Mouse (Mus musculus) heart, adult 2 months (tissue): ENCODE data around the gene Cysrt1. TPM values are rescaled to one million over a fixed set of nuclear protein-coding genes. Genes with fewer than 3 reads are reported as not detected.

ENCODE experiments used
- DNase-seq, 2 experiments: peaks; one replicate each; pipeline ENCODE4 v3.0.0; 2021
- H3K27ac ChIP-seq: fragments of 200-600 bp; 2 replicates; pipeline ENCODE4 v1.8.1; 2022
- H3K27me3 ChIP-seq: fragments of 200-500 bp; 2 replicates; pipeline ENCODE4 v1.6.1; 2012; ENCODE audit warnings: mild to moderate bottlenecking, low read length, inconsistent platforms, mixed read lengths; ENCODE audit not compliant: control insufficient read depth, insufficient read depth
- H3K36me3 ChIP-seq: fragments of 200-500 bp; 2 replicates; pipeline ENCODE4 v1.6.1; 2012; ENCODE audit warnings: low read length, inconsistent platforms; ENCODE audit not compliant: control insufficient read depth, insufficient read depth
- H3K4me1 ChIP-seq: fragments of 200-500 bp; 2 replicates; pipeline ENCODE4 v1.6.1; 2011; ENCODE audit warnings: low read length; ENCODE audit not compliant: control insufficient read depth, insufficient read depth
- H3K4me3 ChIP-seq: fragments of 200-600 bp; 2 replicates; pipeline ENCODE4 v1.8.1; 2022
- H3K79me2 ChIP-seq: fragments of 200-500 bp; replicated peaks from 2 replicates; pipeline ENCODE4 v1.6.1; 2012; ENCODE audit warnings: mild to moderate bottlenecking, inconsistent platforms, low read length, moderate library complexity, mixed read lengths; ENCODE audit not compliant: control insufficient read depth, insufficient read depth
- H3K9ac ChIP-seq: fragments of 200-500 bp; 2 replicates; pipeline ENCODE4 v1.6.1; 2012; ENCODE audit warnings: low read depth, mild to moderate bottlenecking, control low read depth, inconsistent platforms, low read length, mixed read lengths
- CTCF ChIP-seq: fragments of 200-600 bp; IDR thresholded peaks from 2 replicates; pipeline ENCODE4 v1.8.1; 2022; ENCODE audit warnings: antibody characterized with exemption, mild to moderate bottlenecking, moderate library complexity
- EP300 ChIP-seq: fragments of 200-500 bp; IDR thresholded peaks from 2 replicates; pipeline ENCODE4 v1.6.1; 2011; ENCODE audit warnings: low read depth, low read length, control low read depth; ENCODE audit not compliant: insufficient read depth
- POLR2A ChIP-seq: fragments of 200-500 bp; IDR thresholded peaks from 2 replicates; pipeline ENCODE4 v1.6.1; 2011; ENCODE audit warnings: mild to moderate bottlenecking, low read depth, low read length, control low read depth; ENCODE audit not compliant: insufficient read depth
- WGBS: fragments of 180-500 bp; shearing (Covaris S2); methylation state at CpG from one replicate; pipeline ENCODE4 v1.1.7; 2018; 5-methylcytosine and 5-hydroxymethylcytosine counted together
- intact Hi-C: fragments of 180-260 bp; cut with DNase I; formaldehyde crosslinking; loops from one replicate; pipeline ENCODE4 v1.15.1; 2025
- polyA plus RNA-seq: library from polyadenylated mRNA; depleted of rRNA; stranded (reverse); fragments of >200 nt; gene quantifications from 2 replicates; pipeline ENCODE4 v1.2.3, GENCODE M21; 2012
- total RNA-seq, 2 experiments: library from RNA; stranded (reverse); gene quantifications; 2 replicates each; pipeline ENCODE4 v1.2.3; 2021

Cysrt1 gene
- total and polyA plus RNA-seq, 3 experiments: not detected

- Histone ChIP-seq H3K4me1 (no peaks in the 10 kb centered on the region), H3K9ac (no peak overlapping the region), H3K27me3 (no peaks in the 10 kb centered on the region), H3K36me3 (no peaks in the 10 kb centered on the region), H3K79me2 (no peaks in the 10 kb centered on the region), H3K4me3 (no peak overlapping the region), H3K27ac (no peak overlapping the region)
- intact Hi-C loops: no loop called here
- TF ChIP-seq POLR2A (no peak), CTCF (no peak), EP300 (no peak)
- WGBS: 54% methylated on average over 5 of the region's 5 CpGs
- no peak for DNase-seq
Measured at GRCm38 (mm10) chr2:25234551-25235220, 7.6 kb downstream of the Cysrt1 start.

GRCm38 (mm10) chr2:25234050-25234449 lies 8.2 kb downstream of the Cysrt1 start, which contains the start of gene Slc34a3:
Gene Slc34a3, minus strand, starts transcription at chr2:25234364.
- intact Hi-C loops: no loop called here
- H3K36me3 ChIP-seq: no peaks in the 10 kb centered on the region
- 86% methylated on average over 3 of the region's 3 CpGs for WGBS
- TF ChIP-seq EP300 (no peak), CTCF (no peak), POLR2A (no peak)
- no peaks in the 10 kb centered on the region for H3K27me3 ChIP-seq
- no peak within 1 kb of the TSS for H3K9ac ChIP-seq
- no peak within 1 kb of the TSS for H3K27ac ChIP-seq
- no peaks in the 10 kb centered on the region for H3K79me2 ChIP-seq
- no peak for DNase-seq
- no peaks in the 10 kb centered on the region for H3K4me1 ChIP-seq
- H3K4me3 ChIP-seq: no peak within 1 kb of the TSS

- 63% methylated on average over 4 of the region's 4 CpGs for WGBS
Measured at GRCm38 (mm10) chr2:25233421-25233820, 8.8 kb downstream of the Cysrt1 start.

GRCm38 (mm10) chr2:25231038-25231437 lies 11.2 kb downstream of the Cysrt1 start:
- no peak for DNase-seq
- H3K27ac ChIP-seq: no peak overlapping the region
- H3K4me3 ChIP-seq: no peak overlapping the region
- H3K27me3 ChIP-seq: no peaks in the 10 kb centered on the region
- peaks cover 4% of the 10 kb centered on the region for H3K4me1 ChIP-seq
- H3K79me2 ChIP-seq: no peaks in the 10 kb centered on the region
- intact Hi-C loops: no loop called here
- no peak for TF ChIP-seq CTCF
- no peaks in the 10 kb centered on the region for H3K36me3 ChIP-seq
- no peak overlapping the region for H3K9ac ChIP-seq
- WGBS: 60% methylated on average over 12 of the region's 12 CpGs

More at GRCm38 (mm10) chr2:25233421-25233820, 8.8 kb downstream of the Cysrt1 start:
- H3K4me3 ChIP-seq: no peak overlapping the region
- no peaks in the 10 kb centered on the region for H3K79me2 ChIP-seq
- H3K27me3 ChIP-seq: no peaks in the 10 kb centered on the region
- H3K36me3 ChIP-seq: no peaks in the 10 kb centered on the region
- TF ChIP-seq CTCF (no peak), EP300 (no peak), POLR2A (no peak)
- H3K4me1 ChIP-seq: peaks cover 2% of the 10 kb centered on the region; the same call in 1 of the 2 replicates
- intact Hi-C loops: no loop called here
- no peak overlapping the region for H3K27ac ChIP-seq
- no peak overlapping the region for H3K9ac ChIP-seq
- no peak for DNase-seq

GRCm38 (mm10) chr2:25230581-25230980 lies 11.7 kb downstream of the Cysrt1 start:
- WGBS: 81% methylated on average over 7 of the region's 7 CpGs

GRCm38 (mm10) chr2:25229582-25229981 lies 12.7 kb downstream of the Cysrt1 start:
- WGBS: 83% methylated on average over 5 of the region's 5 CpGs
- peaks cover 4% of the 10 kb centered on the region for H3K4me1 ChIP-seq
- DNase-seq: no peak
- H3K79me2 ChIP-seq: no peaks in the 10 kb centered on the region
- no peaks in the 10 kb centered on the region for H3K27me3 ChIP-seq
- H3K27ac ChIP-seq: no peak overlapping the region
- no peak overlapping the region for H3K4me3 ChIP-seq
- H3K9ac ChIP-seq: no peak overlapping the region
- no peaks in the 10 kb centered on the region; the same call in 1 of the 2 replicates for H3K36me3 ChIP-seq
- intact Hi-C loops: loop anchor here (2.0 to 5.0 kb wide), 2 partner anchors 25 to 43 kb away; partner anchors contain the start of genes Anapc2, Ssna1 and Tmem203
- no peak for TF ChIP-seq POLR2A

More at GRCm38 (mm10) chr2:25230581-25230980, 11.7 kb downstream of the Cysrt1 start:
- no peak overlapping the region for H3K27ac ChIP-seq
- TF ChIP-seq POLR2A (no peak), EP300 (no peak), CTCF (no peak)
- no peaks in the 10 kb centered on the region; the same call in 1 of the 2 replicates for H3K36me3 ChIP-seq
- H3K9ac ChIP-seq: no peak overlapping the region
- no peaks in the 10 kb centered on the region for H3K27me3 ChIP-seq
- intact Hi-C loops: no loop called here
- H3K4me3 ChIP-seq: no peak overlapping the region
- DNase-seq: no peak
- peaks cover 4% of the 10 kb centered on the region for H3K4me1 ChIP-seq
- H3K79me2 ChIP-seq: no peaks in the 10 kb centered on the region
